8 mouse cellular contexts compared by ENCODE assay signal in genomic region chr6:118179316-118180084, GRCm38 (mm10). TPM values are rescaled to one million over a fixed set of nuclear protein-coding genes. Genes with fewer than 3 reads are reported as not detected.
DNase-seq lines count a peak whose midpoint lies in the region; ATAC-seq and TF ChIP-seq lines count a peak whose summit lies in the region.

No protein-coding gene starts in this region.

- peak; percentile 86 for TF ChIP-seq CTCF in bone marrow macrophage, adult 2 months (IDR thresholded peaks at IDR 0.05; ENCODE audit: low read depth, low read length)
- TF ChIP-seq CTCF in embryonic fibroblast, embryonic 13.5 days (IDR thresholded peaks at IDR 0.05; ENCODE audit: borderline replicate concordance, insufficient read depth, low read length), result peak; percentile 97
- peak; percentile 98 for TF ChIP-seq CTCF in midbrain, postnatal 0 days (IDR thresholded peaks at IDR 0.05)

- H3K4me3 ChIP-seq in bone marrow macrophage, adult 2 months (ENCODE audit: insufficient read depth, low read length), result no peak overlapping the region
- H3K4me3 ChIP-seq in embryonic fibroblast, embryonic 13.5 days (ENCODE audit: insufficient read depth, low read length), result no peak overlapping the region
- no peak overlapping the region for H3K4me3 ChIP-seq in heart, embryonic 11.5 days (ENCODE audit: low read depth, low read length)
- H3K4me3 ChIP-seq in kidney, embryonic 14.5 days (ENCODE audit: low read length), result no peak overlapping the region
- no peak overlapping the region for H3K4me3 ChIP-seq in limb, embryonic 14.5 days (replicated peaks; ENCODE audit: low read length)
- no peak overlapping the region for H3K4me3 ChIP-seq in midbrain, postnatal 0 days (ENCODE audit: low read depth, low read length)

- H3K36me3 ChIP-seq in heart, embryonic 11.5 days (ENCODE audit: control insufficient read depth, insufficient read depth, low read length), result no peaks in the 10 kb centered on the region
- H3K36me3 ChIP-seq in kidney, embryonic 14.5 days (ENCODE audit: control insufficient read depth, insufficient read depth, low read length), result no peaks in the 10 kb centered on the region
- no peaks in the 10 kb centered on the region for H3K36me3 ChIP-seq in limb, embryonic 14.5 days (ENCODE audit: control insufficient read depth, insufficient read depth, low read length)
- peaks cover 10% of the 10 kb centered on the region; the same call in 1 of the 2 replicates for H3K36me3 ChIP-seq in midbrain, postnatal 0 days (ENCODE audit: insufficient read depth, low read length)

- no peak for TF ChIP-seq POLR2A in bone marrow macrophage, adult 2 months (IDR thresholded peaks at IDR 0.05; ENCODE audit: borderline replicate concordance, low read depth, low read length)
- no peak for TF ChIP-seq POLR2A in embryonic fibroblast, embryonic 13.5 days (IDR thresholded peaks at IDR 0.05; ENCODE audit: low read depth, low read length)
- TF ChIP-seq POLR2A in limb, embryonic 14.5 days (IDR thresholded peaks at IDR 0.05; ENCODE audit: borderline replicate concordance, extremely low read depth, insufficient read depth, insufficient read length), result no peak

- WGBS in heart, embryonic 11.5 days (ENCODE audit: insufficient replicate concordance), result 55% methylated on average over 13 of the region's 13 CpGs
- WGBS in kidney, embryonic 14.5 days, result 62% methylated on average over 13 of the region's 13 CpGs
- WGBS in limb, embryonic 14.5 days, result 65% methylated on average over 13 of the region's 13 CpGs
- WGBS in midbrain, postnatal 0 days, result 58% methylated on average over 13 of the region's 13 CpGs

- 0 out of 2 replicates have a peak, but pooled peaks cover 2% of the 10 kb centered on the region for H3K4me1 ChIP-seq in bone marrow macrophage, adult 2 months (ENCODE audit: control insufficient read depth, insufficient read depth, low read length)
- no peaks in the 10 kb centered on the region for H3K4me1 ChIP-seq in embryonic fibroblast, embryonic 13.5 days (ENCODE audit: control insufficient read depth, insufficient read depth, low read length)
- H3K4me1 ChIP-seq in heart, embryonic 11.5 days (ENCODE audit: control insufficient read depth, insufficient read depth, low read length), result 0 out of 2 replicates have a peak, but pooled peaks cover 3% of the 10 kb centered on the region
- H3K4me1 ChIP-seq in kidney, embryonic 14.5 days (ENCODE audit: control insufficient read depth, insufficient read depth, low read length), result no peaks in the 10 kb centered on the region
- H3K4me1 ChIP-seq in limb, embryonic 14.5 days (ENCODE audit: control insufficient read depth, insufficient read depth, low read length), result no peaks in the 10 kb centered on the region
- no peaks in the 10 kb centered on the region for H3K4me1 ChIP-seq in midbrain, postnatal 0 days (ENCODE audit: insufficient read depth, low read length)

- H3K9me3 ChIP-seq in heart, embryonic 11.5 days (replicated peaks; ENCODE audit: control insufficient read depth, low read length), result no peaks in the 10 kb centered on the region
- H3K9me3 ChIP-seq in kidney, embryonic 14.5 days (ENCODE audit: control insufficient read depth, low read length), result no peaks in the 10 kb centered on the region
- H3K9me3 ChIP-seq in limb, embryonic 14.5 days (ENCODE audit: control insufficient read depth, low read length), result no peaks in the 10 kb centered on the region
- H3K9me3 ChIP-seq in midbrain, postnatal 0 days (ENCODE audit: low read length), result no peaks in the 10 kb centered on the region

- H3K9ac ChIP-seq in heart, embryonic 11.5 days (ENCODE audit: low read depth, low read length), result no peak overlapping the region
- no peak overlapping the region; the same call in 1 of the 2 replicates for H3K9ac ChIP-seq in kidney, embryonic 14.5 days (ENCODE audit: low read depth, low read length)
- no peak overlapping the region for H3K9ac ChIP-seq in limb, embryonic 14.5 days (ENCODE audit: low read depth, low read length, severe bottlenecking)
- H3K9ac ChIP-seq in midbrain, postnatal 0 days (replicated peaks; ENCODE audit: low read length, poor library complexity, severe bottlenecking), result no peak overlapping the region

- peak; percentile 62; the same call in 1 of the 2 replicates for ATAC-seq in heart, embryonic 11.5 days (replicated peaks; ENCODE audit: insufficient number of reproducible peaks, low FRiP score, low TSS enrichment)
- peak; percentile 86 for ATAC-seq in kidney, embryonic 14.5 days (ENCODE audit: low FRiP score, low TSS enrichment)
- ATAC-seq in limb, embryonic 14.5 days (ENCODE audit: low FRiP score, low read depth), result peak; percentile 68
- peak; percentile 61 for ATAC-seq in midbrain, postnatal 0 days (ENCODE audit: low FRiP score)

- peak; percentile 73 for DNase-seq in CD4-positive helper T cell, adult 2 months (ENCODE audit: low read depth, low spot score)
- DNase-seq in limb, embryonic 14.5 days (ENCODE audit: low spot score), result peak; percentile 69
- DNase-seq in midbrain, postnatal 0 days (ENCODE audit: low spot score), result peak; percentile 91
- peak; percentile 40 to 69 for DNase-seq in spleen, postnatal 10 days (ENCODE audit: low spot score in 2 of 2)

- no peak overlapping the region for H3K27ac ChIP-seq in bone marrow macrophage, adult 2 months (ENCODE audit: insufficient read depth, low read depth, low read length)
- no peak overlapping the region for H3K27ac ChIP-seq in embryonic fibroblast, embryonic 13.5 days (ENCODE audit: insufficient read depth, low read length)
- no peak overlapping the region for H3K27ac ChIP-seq in heart, embryonic 11.5 days (ENCODE audit: low read depth, low read length)
- no peak overlapping the region for H3K27ac ChIP-seq in kidney, embryonic 14.5 days (ENCODE audit: low read depth, low read length)
- no peak overlapping the region for H3K27ac ChIP-seq in limb, embryonic 14.5 days (replicated peaks; ENCODE audit: low read depth, low read length)
- H3K27ac ChIP-seq in midbrain, postnatal 0 days (ENCODE audit: low read depth, low read length), result no peak overlapping the region

- H3K4me2 ChIP-seq in heart, embryonic 11.5 days, result 0 out of 2 replicates have a peak overlapping the region, but pooled peaks have one; percentile 12
- H3K4me2 ChIP-seq in kidney, embryonic 14.5 days (replicated peaks; ENCODE audit: low read depth, low read length), result no peak overlapping the region
- H3K4me2 ChIP-seq in limb, embryonic 14.5 days (replicated peaks; ENCODE audit: low read depth, low read length, severe bottlenecking), result no peak overlapping the region
- H3K4me2 ChIP-seq in midbrain, postnatal 0 days (ENCODE audit: low read depth, low read length, poor library complexity, severe bottlenecking), result no peak overlapping the region

- 0 out of 2 replicates have a peak, but pooled peaks cover 3% of the 10 kb centered on the region for H3K27me3 ChIP-seq in heart, embryonic 11.5 days (ENCODE audit: control insufficient read depth, insufficient read depth, low read length)
- no peaks in the 10 kb centered on the region for H3K27me3 ChIP-seq in kidney, embryonic 14.5 days (ENCODE audit: control insufficient read depth, insufficient read depth, low read length)
- H3K27me3 ChIP-seq in limb, embryonic 14.5 days (ENCODE audit: control insufficient read depth, insufficient read depth, low read length), result no peaks in the 10 kb centered on the region
- no peaks in the 10 kb centered on the region for H3K27me3 ChIP-seq in midbrain, postnatal 0 days (ENCODE audit: insufficient read depth, low read length)

RNA-seq across cellular contexts. Expression of gene Ret, which starts 18.0 kb away (rescaled TPM):
- polyA plus RNA-seq in bone marrow macrophage, adult 2 months (2012; ENCODE audit: insufficient read depth, insufficient read length, missing spikeins), result not detected in 2 replicates
- 0.33 and 0.35 TPM in 2 replicates for polyA plus RNA-seq in embryonic fibroblast, embryonic 13.5 days (2011; ENCODE audit: insufficient read length, low read depth, missing spikeins)
- 0.04 and 0.20 TPM in 2 replicates for polyA plus RNA-seq in heart, embryonic 11.5 days (2014; fragmentation: Nextera tagmentation; extraction: Ambion mirVana)
- polyA plus RNA-seq in kidney, embryonic 14.5 days (2014; fragmentation: Nextera tagmentation; extraction: Ambion mirVana), result 9.9 and 20.6 TPM in 2 replicates
- polyA plus RNA-seq in limb, embryonic 14.5 days (2012; rRNA removed), result 0.79 and 0.91 TPM in 2 replicates
- 0.50 and 0.51 TPM in 2 replicates for polyA plus RNA-seq in limb, embryonic 14.5 days (2014; fragmentation: Nextera tagmentation; extraction: Ambion mirVana)
- 24.6 and 27.1 TPM in 2 replicates for total RNA-seq in midbrain, postnatal 0 days (2014; rRNA removed)
- polyA plus RNA-seq in midbrain, postnatal 0 days (2015; fragmentation: Nextera tagmentation; extraction: Ambion mirVana), result 7.1 and 8.5 TPM in 2 replicates

RNA-seq across cellular contexts. Expression of gene Csgalnact2, which starts 40.6 kb away (rescaled TPM):
- polyA plus RNA-seq in bone marrow macrophage, adult 2 months (2012; ENCODE audit: insufficient read depth, insufficient read length, missing spikeins), result 47.0 and 49.9 TPM in 2 replicates
- polyA plus RNA-seq in embryonic fibroblast, embryonic 13.5 days (2011; ENCODE audit: insufficient read length, low read depth, missing spikeins), result 25.1 and 32.6 TPM in 2 replicates
- 10.2 and 12.8 TPM in 2 replicates for polyA plus RNA-seq in heart, embryonic 11.5 days (2014; fragmentation: Nextera tagmentation; extraction: Ambion mirVana)
- polyA plus RNA-seq in kidney, embryonic 14.5 days (2014; fragmentation: Nextera tagmentation; extraction: Ambion mirVana), result 9.9 and 18.4 TPM in 2 replicates
- polyA plus RNA-seq in limb, embryonic 14.5 days (2012; rRNA removed), result 10.4 and 11.6 TPM in 2 replicates
- 20.3 and 20.8 TPM in 2 replicates for polyA plus RNA-seq in limb, embryonic 14.5 days (2014; fragmentation: Nextera tagmentation; extraction: Ambion mirVana)
- total RNA-seq in midbrain, postnatal 0 days (2014; rRNA removed), result 13.0 and 15.8 TPM in 2 replicates
- 10.8 and 11.0 TPM in 2 replicates for polyA plus RNA-seq in midbrain, postnatal 0 days (2015; fragmentation: Nextera tagmentation; extraction: Ambion mirVana)
